ENCODE assay signal across 24 mouse cellular contexts in the genomic region with DNA sequence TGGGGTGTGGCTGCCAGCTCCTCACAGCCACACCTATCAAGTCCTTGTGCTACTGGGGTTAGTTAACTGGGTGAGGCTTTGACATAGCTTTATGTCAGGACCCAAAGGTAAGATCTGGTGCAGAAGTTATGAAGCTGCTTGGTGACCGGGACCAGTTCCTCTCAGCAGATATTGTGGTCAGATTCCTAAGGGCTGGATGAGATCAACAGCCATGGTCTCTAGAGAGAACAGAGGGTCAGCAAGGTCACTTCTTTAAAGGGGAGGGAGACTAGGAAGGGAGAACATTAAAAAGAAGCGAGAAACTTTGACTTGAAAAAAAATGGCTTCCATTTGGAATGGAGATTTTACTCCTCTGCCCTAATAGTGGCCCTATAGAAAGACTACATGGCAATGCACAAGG.
DNase-seq lines count a peak whose midpoint lies in the region; ATAC-seq lines count a peak whose summit lies in the region.
"Had no signal": no experiment of that assay in that cellular context is flagged by ENCODE, and none has a peak within 500 bp of the region (broad histone marks: within the 10 kb centered on the region; RNA-seq: fewer than 3 reads in every experiment).

No protein-coding gene starts in this region.

- no peak overlapping the region for H3K9ac ChIP-seq in kidney, embryonic 16.5 days (replicated peaks; ENCODE audit: low read length)
- H3K9ac ChIP-seq in midbrain, embryonic 11.5 days (ENCODE audit: low read length), result no peak overlapping the region
- no peak overlapping the region for H3K9ac ChIP-seq in midbrain, embryonic 16.5 days (ENCODE audit: low read depth, low read length)
- H3K9ac ChIP-seq: embryonic facial prominence, embryonic 15.5 days; heart, embryonic 15.5 days; hindbrain, embryonic 12.5 days had no signal

- no peak overlapping the region for H3K27ac ChIP-seq in kidney, embryonic 16.5 days (ENCODE audit: low read length)
- no peak overlapping the region for H3K27ac ChIP-seq in midbrain, embryonic 11.5 days (ENCODE audit: low read depth, low read length)
- no peak overlapping the region for H3K27ac ChIP-seq in midbrain, embryonic 16.5 days (ENCODE audit: low read length)
- H3K27ac ChIP-seq: embryonic facial prominence, embryonic 15.5 days; forebrain, embryonic 10.5 days; heart, embryonic 15.5 days; hindbrain, embryonic 12.5 days had no signal

- no peak for ATAC-seq in kidney, embryonic 16.5 days (ENCODE audit: low FRiP score, low TSS enrichment)
- no peak for ATAC-seq in midbrain, embryonic 11.5 days (ENCODE audit: low FRiP score)
- ATAC-seq in midbrain, embryonic 16.5 days, result no peak
- ATAC-seq: CD4-positive, CD25-positive, alpha-beta regulatory T cell, adult 4 months; forebrain, embryonic 14.5 days; inflammation-experienced regulatory T-cells, adult 6 months had no signal

- no peaks in the 10 kb centered on the region for H3K27me3 ChIP-seq in kidney, embryonic 16.5 days (ENCODE audit: insufficient read depth, low read length)
- no peaks in the 10 kb centered on the region for H3K27me3 ChIP-seq in midbrain, embryonic 11.5 days (ENCODE audit: control insufficient read depth, insufficient read depth, low read length)
- H3K27me3 ChIP-seq in midbrain, embryonic 16.5 days (ENCODE audit: control insufficient read depth, insufficient read depth, low read depth, low read length), result no peaks in the 10 kb centered on the region
- H3K27me3 ChIP-seq: embryonic facial prominence, embryonic 15.5 days; heart, embryonic 15.5 days; hindbrain, embryonic 12.5 days had no signal

- H3K4me2 ChIP-seq in kidney, embryonic 16.5 days (replicated peaks; ENCODE audit: low read depth, low read length), result no peak overlapping the region
- no peak overlapping the region for H3K4me2 ChIP-seq in midbrain, embryonic 11.5 days
- no peak overlapping the region for H3K4me2 ChIP-seq in midbrain, embryonic 16.5 days (ENCODE audit: low read length)
- H3K4me2 ChIP-seq: embryonic facial prominence, embryonic 15.5 days; heart, embryonic 15.5 days; hindbrain, embryonic 12.5 days had no signal

- no peaks in the 10 kb centered on the region for H3K4me1 ChIP-seq in kidney, embryonic 16.5 days (ENCODE audit: insufficient read depth, low read length)
- H3K4me1 ChIP-seq in midbrain, embryonic 11.5 days (ENCODE audit: control insufficient read depth, insufficient read depth, low read length), result no peaks in the 10 kb centered on the region
- no peaks in the 10 kb centered on the region for H3K4me1 ChIP-seq in midbrain, embryonic 16.5 days (ENCODE audit: control insufficient read depth, insufficient read depth, low read length)
- H3K4me1 ChIP-seq: forebrain, embryonic 10.5 days; heart, embryonic 15.5 days; hindbrain, embryonic 12.5 days had no signal

- H3K4me3 ChIP-seq in kidney, embryonic 16.5 days (ENCODE audit: low read length), result no peak overlapping the region
- no peak overlapping the region for H3K4me3 ChIP-seq in midbrain, embryonic 11.5 days (ENCODE audit: low read depth, low read length)
- no peak overlapping the region for H3K4me3 ChIP-seq in midbrain, embryonic 16.5 days (ENCODE audit: low read depth, low read length)
- H3K4me3 ChIP-seq: embryonic facial prominence, embryonic 15.5 days; erythroblast, embryonic 14.5 days; forebrain, embryonic 10.5 days; heart, embryonic 15.5 days; hindbrain, embryonic 12.5 days had no signal

- DNase-seq in gastrocnemius, adult 18-20 months (ENCODE audit: low spot score), result peak; percentile 55
- DNase-seq in gastrocnemius, postnatal 4 days (ENCODE audit: low spot score in 2 of 2), result no peak
- peak; percentile 71 for DNase-seq in heart, adult 8-10 months (ENCODE audit: low spot score)
- DNase-seq in heart, postnatal 25 days (ENCODE audit: low spot score), result no peak
- peak; percentile 28 for DNase-seq in kidney, adult 9 months
- DNase-seq in midbrain, embryonic 11.5 days (ENCODE audit: low spot score, missing footprints), result peak; percentile 66
- DNase-seq: adrenal gland, adult 8-10 months; B cell, adult 2 months; cerebellum, adult 11 months; cerebellum, adult 8-10 months; embryo, embryonic 11 days; gastrocnemius, postnatal 10 days; heart, postnatal 4 days had no signal

- intact Hi-C loops in heart, postnatal 25 days (cut with DNase I), result no loop called here

- WGBS in kidney, embryonic 16.5 days, result 78% methylated on average over 2 of the region's 2 CpGs
- 83% methylated on average over 2 of the region's 2 CpGs for WGBS in midbrain, embryonic 11.5 days
- WGBS in midbrain, embryonic 16.5 days, result 87% methylated on average over 2 of the region's 2 CpGs

- no peaks in the 10 kb centered on the region for H3K9me3 ChIP-seq in kidney, embryonic 16.5 days (ENCODE audit: low read length)
- H3K9me3 ChIP-seq in midbrain, embryonic 11.5 days (ENCODE audit: control insufficient read depth, low read length), result no peaks in the 10 kb centered on the region
- no peaks in the 10 kb centered on the region for H3K9me3 ChIP-seq in midbrain, embryonic 16.5 days (replicated peaks; ENCODE audit: control insufficient read depth, low read length, poor library complexity, severe bottlenecking)
- H3K9me3 ChIP-seq: embryonic facial prominence, embryonic 15.5 days; forebrain, embryonic 10.5 days; G1E; heart, embryonic 15.5 days; hindbrain, embryonic 12.5 days had no signal

- no peaks in the 10 kb centered on the region for H3K36me3 ChIP-seq in kidney, embryonic 16.5 days (ENCODE audit: insufficient read depth, low read length)
- no peaks in the 10 kb centered on the region for H3K36me3 ChIP-seq in midbrain, embryonic 11.5 days (ENCODE audit: control insufficient read depth, insufficient read depth, low read length)
- no peaks in the 10 kb centered on the region for H3K36me3 ChIP-seq in midbrain, embryonic 16.5 days (ENCODE audit: control insufficient read depth, insufficient read depth, low read length)
- H3K36me3 ChIP-seq: embryonic facial prominence, embryonic 15.5 days; forebrain, embryonic 10.5 days; G1E; heart, embryonic 15.5 days; hindbrain, embryonic 12.5 days had no signal

Comparison
In these comparisons a context has a peak if more than half of its experiments do, and no peak if none do; other contexts are left out.
1. DNase-seq: peak in gastrocnemius, adult 18-20 months (single experiment), heart, adult 8-10 months (single experiment), kidney, adult 9 months (single experiment) and midbrain, embryonic 11.5 days (single experiment); none in gastrocnemius, postnatal 4 days (0 of 2) and heart, postnatal 25 days (single experiment).